ENCODE assay signal across 28 mouse cellular contexts in the genomic region with DNA sequence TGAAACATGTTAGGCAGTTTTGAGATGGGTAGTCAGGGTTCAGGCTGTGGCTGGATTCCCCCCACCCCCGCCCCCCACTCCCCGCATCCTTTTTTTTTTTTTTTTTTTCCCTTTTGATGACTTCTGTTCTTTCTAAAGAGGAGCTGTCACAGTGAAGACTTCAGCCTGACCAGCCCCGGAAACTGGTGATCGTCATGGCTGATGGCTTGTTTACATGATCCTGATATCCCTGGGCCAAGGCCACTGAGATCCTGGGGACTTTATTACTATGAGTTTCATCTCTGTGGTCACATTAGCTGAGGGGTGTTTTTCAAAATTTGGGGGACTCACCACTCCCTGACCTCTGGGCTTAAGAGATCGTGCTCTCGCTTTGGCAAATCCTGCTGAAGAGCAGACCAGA.
DNase-seq lines count a peak whose midpoint lies in the region; ATAC-seq and TF ChIP-seq lines count a peak whose summit lies in the region.
"Had no signal": no experiment of that assay in that cellular context is flagged by ENCODE, and none has a peak within 500 bp of the region (broad histone marks: within the 10 kb centered on the region; RNA-seq: fewer than 3 reads in every experiment).

No protein-coding gene starts in this region.

- H3K36me3 ChIP-seq in kidney, adult 2 months (ENCODE audit: control insufficient read depth, insufficient read depth, low read length) = no peaks in the 10 kb centered on the region
- no peaks in the 10 kb centered on the region for H3K36me3 ChIP-seq in midbrain, postnatal 0 days (ENCODE audit: insufficient read depth, low read length)
- H3K36me3 ChIP-seq: embryonic facial prominence, embryonic 15.5 days; forebrain, embryonic 12.5 days; hindbrain, embryonic 13.5 days; limb, embryonic 12.5 days; liver, embryonic 12.5 days; midbrain, embryonic 12.5 days; neural tube, embryonic 13.5 days had no signal

- H3K9ac ChIP-seq in midbrain, postnatal 0 days (replicated peaks; ENCODE audit: low read length, poor library complexity, severe bottlenecking) = no peak overlapping the region
- H3K9ac ChIP-seq: embryonic facial prominence, embryonic 15.5 days; forebrain, embryonic 12.5 days; hindbrain, embryonic 13.5 days; limb, embryonic 12.5 days; liver, embryonic 12.5 days; liver, postnatal 0 days; midbrain, embryonic 12.5 days; neural tube, embryonic 13.5 days had no signal

- H3K27ac ChIP-seq in kidney, adult 2 months (ENCODE audit: insufficient read depth, low read depth, low read length) = no peak overlapping the region
- no peak overlapping the region for H3K27ac ChIP-seq in midbrain, postnatal 0 days (ENCODE audit: low read depth, low read length)
- H3K27ac ChIP-seq: embryonic facial prominence, embryonic 15.5 days; forebrain, embryonic 12.5 days; hindbrain, embryonic 13.5 days; layer of hippocampus, adult 2 months; left cerebral cortex, adult 2 months; limb, embryonic 12.5 days; liver, embryonic 12.5 days; midbrain, embryonic 12.5 days; neural tube, embryonic 13.5 days had no signal

- ATAC-seq in midbrain, postnatal 0 days (ENCODE audit: low FRiP score) = no peak
- ATAC-seq: CD4-positive, CD25-positive, alpha-beta regulatory T cell, adult 4 months; liver, embryonic 12.5 days; liver, postnatal 0 days had no signal

- no peaks in the 10 kb centered on the region for H3K9me3 ChIP-seq in midbrain, postnatal 0 days (ENCODE audit: low read length)
- H3K9me3 ChIP-seq: embryonic facial prominence, embryonic 15.5 days; forebrain, embryonic 12.5 days; hindbrain, embryonic 13.5 days; midbrain, embryonic 12.5 days; neural tube, embryonic 13.5 days had no signal

- no peaks in the 10 kb centered on the region for H3K27me3 ChIP-seq in kidney, adult 2 months (replicated peaks; ENCODE audit: control insufficient read depth, insufficient read depth, low read length)
- H3K27me3 ChIP-seq in midbrain, postnatal 0 days (ENCODE audit: insufficient read depth, low read length) = no peaks in the 10 kb centered on the region
- H3K27me3 ChIP-seq: embryonic facial prominence, embryonic 15.5 days; hindbrain, embryonic 13.5 days; liver, embryonic 12.5 days; megakaryocyte, embryonic 14.5 days; neural tube, embryonic 13.5 days had no signal

- TF ChIP-seq CTCF in kidney, adult 2 months (conservative IDR thresholded peaks at IDR 0.05; ENCODE audit: insufficient read depth, insufficient read length, low read depth, low read length) = no peak
- TF ChIP-seq CTCF in midbrain, postnatal 0 days (IDR thresholded peaks at IDR 0.05) = no peak

- peak; percentile 10 for DNase-seq in kidney, adult 2 months
- DNase-seq in kidney, adult 18-20 months = no peak
- peak; percentile 20 for DNase-seq in lung, postnatal 10 days
- DNase-seq in lung, postnatal 36 days = no peak
- DNase-seq in kidney, postnatal 10 days = peak; percentile 42
- no peak for DNase-seq in midbrain, postnatal 0 days (ENCODE audit: low spot score)
- no peak for DNase-seq in layer of hippocampus, adult 18-20 months (ENCODE audit: low spot score in 2 of 2)
- DNase-seq: adrenal gland, postnatal 25 days; cerebellum, adult 18-20 months; gastrocnemius, postnatal 14 days; heart, adult 18-20 months; heart, postnatal 36 days; liver, postnatal 0 days; lung, postnatal 4 days; thymus, adult 2 months; thymus, postnatal 36 days had no signal

- no peak overlapping the region for H3K4me2 ChIP-seq in midbrain, postnatal 0 days (ENCODE audit: low read depth, low read length, poor library complexity, severe bottlenecking)
- H3K4me2 ChIP-seq: embryonic facial prominence, embryonic 15.5 days; forebrain, embryonic 12.5 days; heart, embryonic 11.5 days; hindbrain, embryonic 13.5 days; limb, embryonic 12.5 days; liver, embryonic 12.5 days; midbrain, embryonic 12.5 days; neural tube, embryonic 13.5 days had no signal

- no peak for TF ChIP-seq POLR2A in kidney, adult 2 months (IDR thresholded peaks at IDR 0.05; ENCODE audit: low read depth, low read length)

- no peak overlapping the region for H3K4me3 ChIP-seq in kidney, adult 2 months (ENCODE audit: insufficient read depth, low read depth, low read length)
- H3K4me3 ChIP-seq in midbrain, postnatal 0 days (ENCODE audit: low read depth, low read length) = no peak overlapping the region
- H3K4me3 ChIP-seq: embryonic facial prominence, embryonic 15.5 days; forebrain, embryonic 12.5 days; hindbrain, embryonic 13.5 days; layer of hippocampus, adult 2 months; left cerebral cortex, adult 2 months; limb, embryonic 12.5 days; liver, embryonic 12.5 days; megakaryocyte, embryonic 14.5 days; midbrain, embryonic 12.5 days; neural tube, embryonic 13.5 days had no signal

- WGBS in kidney, adult 2 months = 30% methylated on average over 6 of the region's 6 CpGs
- 64% methylated on average over 6 of the region's 6 CpGs for WGBS in midbrain, postnatal 0 days

- H3K4me1 ChIP-seq in kidney, adult 2 months (ENCODE audit: control insufficient read depth, insufficient read depth, low read length) = no peaks in the 10 kb centered on the region
- no peaks in the 10 kb centered on the region for H3K4me1 ChIP-seq in midbrain, postnatal 0 days (ENCODE audit: insufficient read depth, low read length)
- H3K4me1 ChIP-seq: liver, embryonic 12.5 days; megakaryocyte, embryonic 14.5 days had no signal

Comparison
In these comparisons a context has a peak if more than half of its experiments do, and no peak if none do; other contexts are left out.
1. DNase-seq: peak in kidney, adult 2 months (single experiment), lung, postnatal 10 days (single experiment) and kidney, postnatal 10 days (single experiment); none in kidney, adult 18-20 months (single experiment), lung, postnatal 36 days (single experiment), midbrain, postnatal 0 days (single experiment) and layer of hippocampus, adult 18-20 months (0 of 2).